Mouse (Mus musculus) neural tube, embryonic 11.5 days (tissue): Measurements from ENCODE around the gene Cdh13. TPM values are rescaled to one million over a fixed set of nuclear protein-coding genes. Genes with fewer than 3 reads are reported as not detected.

Experiments
- ATAC-seq: fragments of 200-750 bp; cut with Nextera tagmentation; 2 replicates; pipeline ENCODE4 v1.8.0; 2017; ENCODE audit warnings: moderate number of reproducible peaks, mild to moderate bottlenecking, moderate TSS enrichment, moderate library complexity; ENCODE audit not compliant: insufficient read depth, low FRiP score, low TSS enrichment
- DNase-seq: peaks from one replicate; pipeline ENCODE4 v3.0.0-alpha.2; 2015; ENCODE audit warnings: low spot score
- H3K27ac ChIP-seq: fragments of 300-500 bp; sonication (generic); 2 replicates; pipeline ENCODE4 v1.5.1; 2014; ENCODE audit warnings: low read depth, mild to moderate bottlenecking, low read length
- H3K27me3 ChIP-seq: fragments of 300-500 bp; sonication (generic); 2 replicates; pipeline ENCODE4 v1.6.1; 2014; ENCODE audit warnings: mild to moderate bottlenecking, low read length, mixed read lengths; ENCODE audit not compliant: control insufficient read depth, insufficient read depth
- H3K36me3 ChIP-seq: fragments of 300-500 bp; sonication (generic); 2 replicates; pipeline ENCODE4 v1.6.1; 2014; ENCODE audit warnings: mild to moderate bottlenecking, low read length, moderate library complexity, mixed read lengths; ENCODE audit not compliant: control insufficient read depth, insufficient read depth
- H3K4me1 ChIP-seq: fragments of 300-500 bp; sonication (generic); 2 replicates; pipeline ENCODE4 v1.6.1; 2014; ENCODE audit warnings: low read length, mixed read lengths; ENCODE audit not compliant: control insufficient read depth, insufficient read depth
- H3K4me2 ChIP-seq: fragments of 300-500 bp; sonication (generic); 2 replicates; pipeline ENCODE4 v1.6.1; 2014; ENCODE audit warnings: low read depth, mild to moderate bottlenecking, moderate library complexity
- H3K4me3 ChIP-seq: fragments of 300-500 bp; sonication (generic); 2 replicates; pipeline ENCODE4 v1.5.1; 2014; ENCODE audit warnings: low read depth, low read length
- H3K9ac ChIP-seq: fragments of 300-500 bp; sonication (generic); 2 replicates; pipeline ENCODE4 v1.6.1; 2014; ENCODE audit warnings: mild to moderate bottlenecking, low read length
- H3K9me3 ChIP-seq: fragments of 300-500 bp; sonication (generic); 2 replicates; pipeline ENCODE4 v1.6.1; 2016; ENCODE audit warnings: low read length; ENCODE audit not compliant: control insufficient read depth
- WGBS: fragments of 180-500 bp; shearing (Covaris S2); extraction: QIAGEN DNeasy Blood & Tissue Kit; methylation state at CpG from one replicate; pipeline ENCODE4 v1.1.7; 2014; 5-methylcytosine and 5-hydroxymethylcytosine counted together
- polyA plus RNA-seq: library from polyadenylated mRNA; unstranded; fragments of >200 nt; fragmentation: Nextera tagmentation; extraction: Ambion mirVana; gene quantifications from 2 replicates; pipeline ENCODE4 v1.2.1, GENCODE M21; 2014

Gene Cdh13
- polyA plus RNA-seq, 1 experiment from 2014 or later, result 20.5 TPM

DNA sequence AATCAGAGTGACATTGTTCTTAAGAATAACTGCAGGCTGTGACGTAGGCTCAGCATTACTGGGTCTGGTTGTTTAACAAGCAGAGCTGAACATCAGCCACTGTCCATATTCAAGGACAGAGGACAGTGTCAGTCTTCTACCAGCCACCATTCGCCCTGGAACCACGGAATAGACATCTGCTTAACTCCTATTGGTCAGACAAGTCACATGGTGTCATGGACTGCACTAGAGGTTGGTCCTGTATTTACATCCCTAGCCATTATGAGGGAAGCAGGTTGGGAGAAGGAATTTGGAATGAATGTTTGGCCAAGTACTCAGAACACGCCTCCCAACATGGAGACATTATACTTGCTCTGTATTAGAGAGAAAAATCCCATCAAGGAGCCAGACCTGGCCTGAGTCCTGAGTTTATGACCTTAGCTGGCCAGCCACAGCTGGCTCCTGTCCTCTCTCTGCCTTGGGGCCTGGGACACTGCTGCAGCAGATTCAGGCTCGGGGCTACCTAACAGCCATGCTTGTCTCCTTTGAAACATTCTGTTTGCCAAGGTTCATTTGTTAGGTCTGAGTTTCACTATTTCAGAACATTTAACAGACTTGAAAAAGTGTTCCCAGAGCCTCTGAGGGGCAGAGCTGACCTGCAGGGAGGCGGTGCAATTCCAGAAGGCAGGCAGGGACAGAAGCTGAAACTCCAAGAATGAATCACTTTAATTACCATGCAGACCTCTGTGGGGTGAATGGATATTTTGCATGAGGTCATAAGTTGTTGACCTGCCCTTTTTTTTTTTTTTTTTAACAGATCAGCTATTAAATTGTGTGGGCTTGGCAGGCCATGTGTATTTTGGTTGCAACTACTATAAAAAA lies 282.6 kb downstream of the Cdh13 start:
- Histone ChIP-seq H3K36me3 (no peaks in the 10 kb centered on the region), H3K27me3 (no peaks in the 10 kb centered on the region), H3K27ac (no peak overlapping the region), H3K9ac (no peak overlapping the region), H3K4me1 (no peaks in the 10 kb centered on the region), H3K4me2 (no peak overlapping the region), H3K9me3 (no peaks in the 10 kb centered on the region), H3K4me3 (no peak overlapping the region)
- WGBS, result 70% methylated on average over 6 of the region's 6 CpGs
- DNase-seq (no peak), ATAC-seq (no peak)

DNA sequence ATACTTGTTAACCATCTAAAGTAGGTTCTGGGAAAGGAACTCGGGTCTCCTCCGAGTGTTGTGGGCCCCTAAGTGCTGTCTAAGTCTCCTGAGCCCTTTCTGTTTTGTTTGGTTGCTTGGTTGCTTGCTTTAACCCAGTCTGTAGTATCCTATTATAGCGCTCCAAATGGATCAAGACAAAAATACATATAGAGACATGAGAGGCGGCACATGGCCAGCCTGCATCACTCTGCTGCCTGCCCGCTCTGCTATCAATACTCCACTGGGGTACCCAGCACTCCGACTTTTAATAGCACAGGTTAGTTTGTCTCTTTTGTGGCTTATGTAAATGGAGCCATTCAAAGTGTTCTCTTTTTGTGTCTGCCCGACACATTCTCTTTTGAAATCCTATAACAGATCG lies 285.8 kb downstream of the Cdh13 start:
- Histone ChIP-seq H3K4me1 (no peaks in the 10 kb centered on the region), H3K9ac (no peak overlapping the region), H3K4me2 (no peak overlapping the region), H3K27ac (no peak overlapping the region), H3K4me3 (no peak overlapping the region), H3K36me3 (no peaks in the 10 kb centered on the region), H3K27me3 (no peaks in the 10 kb centered on the region), H3K9me3 (no peaks in the 10 kb centered on the region)
- DNase-seq, result no peak
- no peak for ATAC-seq
- WGBS, result 81% methylated on average over 8 of the region's 8 CpGs

DNA sequence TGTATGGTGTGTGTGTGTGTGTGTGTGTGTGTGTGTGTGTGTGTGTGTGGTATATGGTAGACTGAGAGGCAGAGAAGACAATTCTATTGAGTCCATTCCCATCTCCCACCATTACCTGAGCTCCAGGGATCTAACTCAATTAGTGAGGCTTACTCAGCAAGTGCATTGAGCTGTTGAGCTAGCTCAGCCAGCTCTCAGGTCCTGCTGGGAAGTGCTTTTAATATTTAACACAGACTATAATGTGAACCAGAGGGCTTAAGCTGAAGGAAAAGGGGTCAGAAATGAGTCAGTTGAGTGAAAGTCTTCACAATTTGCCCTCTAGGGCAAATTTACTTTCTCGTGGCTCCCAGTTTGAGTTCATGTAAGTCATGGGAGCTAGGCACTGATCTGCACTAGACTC lies 297.7 kb downstream of the Cdh13 start:
- no peak overlapping the region for H3K9ac ChIP-seq
- no peaks in the 10 kb centered on the region for H3K4me1 ChIP-seq
- no peak for DNase-seq
- H3K4me2 ChIP-seq, result no peak overlapping the region
- no peak overlapping the region for H3K4me3 ChIP-seq
- no peaks in the 10 kb centered on the region for H3K36me3 ChIP-seq
- ATAC-seq, result no peak
- H3K27me3 ChIP-seq, result no peaks in the 10 kb centered on the region
- no peak overlapping the region for H3K27ac ChIP-seq
- 88% methylated on average over 1 of the region's 1 CpGs for WGBS
- no peaks in the 10 kb centered on the region for H3K9me3 ChIP-seq

DNA sequence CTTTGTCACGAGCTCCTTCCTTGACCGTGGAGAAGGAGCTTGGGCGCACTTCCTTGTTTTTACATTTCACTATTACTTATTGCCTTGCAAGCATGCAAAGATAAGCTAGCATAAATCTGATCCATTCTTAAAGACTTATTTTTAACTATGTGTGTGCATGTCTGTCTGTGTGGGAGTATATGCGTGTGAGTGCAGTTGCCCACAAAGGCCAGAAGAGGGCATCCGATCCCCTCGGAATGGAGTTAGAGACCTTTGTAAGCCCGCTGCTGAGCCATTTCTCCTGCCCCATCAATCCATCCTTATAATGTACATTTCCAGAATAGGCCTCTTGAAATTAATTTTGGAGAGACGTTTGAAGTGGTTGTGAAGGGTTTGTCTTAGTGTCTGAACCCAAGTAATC lies 298.7 kb downstream of the Cdh13 start:
- no peaks in the 10 kb centered on the region for H3K36me3 ChIP-seq
- no peak overlapping the region for H3K4me2 ChIP-seq
- no peaks in the 10 kb centered on the region for H3K9me3 ChIP-seq
- H3K9ac ChIP-seq, result no peak overlapping the region
- no peak overlapping the region for H3K4me3 ChIP-seq
- H3K27ac ChIP-seq, result no peak overlapping the region
- ATAC-seq (no peak), DNase-seq (no peak)
- WGBS, result 96% methylated on average over 8 of the region's 8 CpGs
- no peaks in the 10 kb centered on the region for H3K27me3 ChIP-seq
- H3K4me1 ChIP-seq, result no peaks in the 10 kb centered on the region

DNA sequence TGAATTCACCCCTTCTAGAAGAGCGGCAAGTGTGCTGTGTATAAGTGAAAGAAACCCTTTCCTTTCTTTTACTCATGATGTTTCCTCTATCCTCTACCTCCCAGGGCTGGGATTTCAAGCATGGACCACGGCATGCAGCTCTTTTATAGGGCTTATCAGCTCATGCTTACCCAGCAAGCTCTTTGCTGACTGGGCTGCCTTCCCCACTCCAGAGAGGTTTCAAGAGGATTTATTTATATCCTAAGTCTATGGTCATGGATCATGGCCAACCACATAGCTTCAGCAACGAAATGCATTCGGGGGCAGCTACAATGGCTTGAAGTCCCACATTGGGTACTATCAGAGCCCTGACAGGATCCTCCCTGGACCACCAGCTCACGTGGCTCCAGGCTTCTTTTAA lies 304.4 kb downstream of the Cdh13 start:
- no peak overlapping the region for H3K9ac ChIP-seq
- H3K4me3 ChIP-seq, result no peak overlapping the region
- H3K36me3 ChIP-seq, result no peaks in the 10 kb centered on the region
- no peaks in the 10 kb centered on the region for H3K27me3 ChIP-seq
- no peak overlapping the region for H3K4me2 ChIP-seq
- H3K9me3 ChIP-seq, result no peaks in the 10 kb centered on the region
- 88% methylated on average over 5 of the region's 5 CpGs for WGBS
- no peak overlapping the region for H3K27ac ChIP-seq
- no peak for ATAC-seq
- DNase-seq, result no peak
- no peaks in the 10 kb centered on the region for H3K4me1 ChIP-seq

DNA sequence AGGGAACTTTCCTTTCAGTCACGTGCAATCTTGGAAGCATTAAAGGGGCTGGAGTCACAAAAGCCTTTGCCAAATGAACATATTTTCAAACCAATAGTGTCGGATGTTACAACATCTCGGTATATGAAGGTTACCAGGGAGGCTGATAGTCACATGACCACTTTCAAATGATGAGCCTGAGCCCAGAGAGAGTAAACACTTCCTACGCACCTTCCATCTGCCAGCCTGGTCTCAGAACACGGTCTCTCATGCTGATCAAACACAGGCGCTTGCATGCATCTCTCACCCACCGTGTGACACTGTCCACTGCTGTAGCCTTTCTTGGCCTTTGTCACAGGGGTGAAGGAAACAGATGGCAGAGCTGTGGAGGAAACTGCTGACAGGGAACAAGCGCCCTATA lies 313.3 kb downstream of the Cdh13 start:
- ATAC-seq, result no peak
- DNase-seq, result no peak
- H3K36me3 ChIP-seq, result no peaks in the 10 kb centered on the region
- H3K9me3 ChIP-seq, result no peaks in the 10 kb centered on the region
- no peak overlapping the region for H3K4me2 ChIP-seq
- no peaks in the 10 kb centered on the region for H3K4me1 ChIP-seq
- 79% methylated on average over 8 of the region's 8 CpGs for WGBS
- no peak overlapping the region for H3K9ac ChIP-seq
- H3K27ac ChIP-seq, result no peak overlapping the region
- H3K27me3 ChIP-seq, result no peaks in the 10 kb centered on the region
- H3K4me3 ChIP-seq, result no peak overlapping the region

DNA sequence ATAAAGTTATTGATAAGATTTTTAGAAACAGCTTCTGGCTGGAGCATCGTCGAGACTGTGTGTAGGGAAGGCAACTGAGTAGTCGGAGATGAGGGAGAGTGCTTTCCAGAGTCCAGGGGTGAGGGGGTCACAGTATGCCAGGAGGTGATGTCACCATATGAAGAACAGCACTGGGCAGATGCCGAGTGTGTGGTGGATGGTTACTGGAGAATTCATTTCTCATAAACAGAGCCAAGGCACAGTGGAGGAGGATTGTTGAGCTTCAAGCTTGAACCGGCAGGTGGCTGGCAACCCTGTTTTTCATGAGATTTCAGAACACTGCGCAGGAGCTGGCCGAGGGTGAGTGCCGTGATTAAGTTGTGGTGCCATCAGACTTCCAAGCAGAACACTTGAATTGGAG lies 317.8 kb downstream of the Cdh13 start:
- Histone ChIP-seq H3K4me3 (no peak overlapping the region), H3K4me2 (no peak overlapping the region), H3K4me1 (no peaks in the 10 kb centered on the region), H3K36me3 (no peaks in the 10 kb centered on the region; the same call in 1 of the 2 replicates), H3K27me3 (no peaks in the 10 kb centered on the region), H3K9me3 (no peaks in the 10 kb centered on the region), H3K27ac (no peak overlapping the region), H3K9ac (no peak overlapping the region)
- ATAC-seq (no peak), DNase-seq (no peak)
- WGBS, result 87% methylated on average over 8 of the region's 8 CpGs

DNA sequence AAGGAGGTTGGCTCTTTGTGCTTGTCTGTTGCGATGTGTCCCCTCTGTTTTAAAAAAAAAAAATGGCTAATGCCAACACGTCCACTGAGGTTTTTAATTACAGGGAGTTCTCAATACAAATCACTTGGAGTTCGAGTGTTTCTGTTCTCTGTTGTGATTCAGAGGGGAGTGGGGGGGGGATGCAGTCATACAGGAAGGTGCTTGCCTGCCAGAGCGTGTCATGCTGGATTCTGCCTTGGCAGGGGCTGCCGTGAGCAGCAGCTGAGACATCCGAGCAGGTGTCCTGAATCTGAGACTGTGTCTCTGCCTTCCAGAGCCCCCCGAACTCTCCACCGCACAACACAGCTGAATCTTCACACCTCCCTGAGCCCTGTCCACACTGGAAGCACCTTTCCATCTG lies 318.5 kb downstream of the Cdh13 start:
- no peak overlapping the region for H3K27ac ChIP-seq
- no peaks in the 10 kb centered on the region; the same call in 1 of the 2 replicates for H3K36me3 ChIP-seq
- no peaks in the 10 kb centered on the region for H3K27me3 ChIP-seq
- H3K9me3 ChIP-seq, result no peaks in the 10 kb centered on the region
- no peak for DNase-seq
- H3K4me2 ChIP-seq, result no peak overlapping the region
- H3K4me3 ChIP-seq, result no peak overlapping the region
- no peak overlapping the region for H3K9ac ChIP-seq
- no peak for ATAC-seq
- WGBS, result 83% methylated on average over 8 of the region's 8 CpGs
- no peaks in the 10 kb centered on the region for H3K4me1 ChIP-seq

DNA sequence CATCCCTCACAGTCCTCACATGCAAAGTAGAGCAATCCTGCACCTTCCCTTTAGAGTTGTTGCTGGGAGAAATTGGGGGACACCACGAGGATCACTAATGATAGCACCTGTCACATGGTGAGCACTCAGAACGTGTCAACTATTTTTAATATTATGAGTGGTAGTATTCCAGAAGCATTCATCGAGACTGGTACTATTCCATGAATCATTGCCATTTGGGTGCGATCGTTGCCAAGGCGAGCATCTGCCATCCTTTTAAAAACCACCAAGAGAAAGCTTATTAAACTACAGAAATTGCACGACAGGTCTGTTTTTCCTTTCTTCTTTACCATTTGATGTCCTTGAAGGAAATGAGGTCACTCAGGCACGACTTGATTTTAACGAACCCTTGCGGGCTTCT lies 328.0 kb downstream of the Cdh13 start:
- ATAC-seq (no peak), DNase-seq (no peak)
- no peak overlapping the region for H3K27ac ChIP-seq
- no peaks in the 10 kb centered on the region for H3K9me3 ChIP-seq
- H3K9ac ChIP-seq, result no peak overlapping the region
- H3K36me3 ChIP-seq, result no peaks in the 10 kb centered on the region
- H3K4me3 ChIP-seq, result no peak overlapping the region
- no peaks in the 10 kb centered on the region for H3K27me3 ChIP-seq
- no peak overlapping the region for H3K4me2 ChIP-seq
- no peaks in the 10 kb centered on the region for H3K4me1 ChIP-seq
- 88% methylated on average over 10 of the region's 10 CpGs for WGBS
